Comparison of ENCODE assay signal across 20 mouse cellular contexts in genomic region chr8:91377275-91377674, GRCm38 (mm10).
A peak's percentile ranks its signal among the peaks of the same experiment; 100 is the strongest.
DNase-seq lines count a peak whose midpoint lies in the region; ATAC-seq lines count a peak whose summit lies in the region.
"Had no signal": no experiment of that assay in that cellular context is flagged by ENCODE, and none has a peak within 500 bp of the region (broad histone marks: within the 10 kb centered on the region; RNA-seq: fewer than 3 reads in every experiment).

No protein-coding gene starts in this region.

- 0 out of 2 replicates have a peak overlapping the region, but pooled peaks have one; percentile 3 for H3K27ac ChIP-seq in heart, embryonic 13.5 days (replicated peaks)
- H3K27ac ChIP-seq in midbrain, embryonic 10.5 days (replicated peaks), result peak overlapping the region; percentile 52; the same call in 1 of the 2 replicates
- H3K27ac ChIP-seq in midbrain, embryonic 16.5 days (ENCODE audit: low read length), result no peak overlapping the region
- no peak overlapping the region for H3K27ac ChIP-seq in liver, embryonic 12.5 days
- H3K27ac ChIP-seq: hindbrain, postnatal 0 days; intestine, embryonic 15.5 days; layer of hippocampus, adult 2 months; midbrain, embryonic 12.5 days had no signal

- no peak for DNase-seq in heart, postnatal 14 days
- no peak for DNase-seq in midbrain, embryonic 10.5 days (ENCODE audit: low spot score)
- no peak for DNase-seq in left cerebral cortex, postnatal 4 days
- no peak for DNase-seq in left cerebral cortex, adult 11 months (ENCODE audit: low spot score)
- DNase-seq: adrenal gland, adult 8-10 months; B cell, adult 2 months; kidney, adult 2 months; kidney, postnatal 36 days; thymus, postnatal 4 days had no signal

- intact Hi-C loops in heart, postnatal 14 days (cut with DNase I), result loop anchor here (5.0 kb wide), 1 partner anchor 980 kb away; the partner anchor contains the start of gene Irx5
- intact Hi-C loops in left cerebral cortex, postnatal 4 days (cut with DNase I), result loop anchor here (5.0 to 10.0 kb wide), 2 partner anchors 428 to 980 kb away; partner anchors contain the start of genes Irx3 and Irx5

- H3K9me3 ChIP-seq in heart, embryonic 13.5 days, result no peaks in the 10 kb centered on the region
- H3K9me3 ChIP-seq in midbrain, embryonic 10.5 days (replicated peaks), result no peaks in the 10 kb centered on the region
- no peaks in the 10 kb centered on the region for H3K9me3 ChIP-seq in midbrain, embryonic 16.5 days (replicated peaks; ENCODE audit: control insufficient read depth, low read length, poor library complexity, severe bottlenecking)
- no peaks in the 10 kb centered on the region for H3K9me3 ChIP-seq in liver, embryonic 12.5 days (replicated peaks)
- H3K9me3 ChIP-seq: embryonic facial prominence, embryonic 12.5 days; forebrain, embryonic 10.5 days; heart, embryonic 15.5 days; intestine, embryonic 15.5 days; midbrain, embryonic 12.5 days had no signal

- ATAC-seq in heart, embryonic 13.5 days (ENCODE audit: extremely low read depth, insufficient number of reproducible peaks, low FRiP score, low TSS enrichment), result no peak
- ATAC-seq in midbrain, embryonic 16.5 days, result no peak
- no peak for ATAC-seq in liver, embryonic 12.5 days
- ATAC-seq: forebrain, embryonic 16.5 days; hindbrain, postnatal 0 days; intestine, embryonic 15.5 days had no signal

- 72% methylated on average over 6 of the region's 6 CpGs for WGBS in heart, embryonic 13.5 days
- WGBS in midbrain, embryonic 10.5 days, result 35% methylated on average over 6 of the region's 6 CpGs
- 48% methylated on average over 6 of the region's 6 CpGs for WGBS in midbrain, embryonic 16.5 days
- 42% methylated on average over 6 of the region's 6 CpGs for WGBS in liver, embryonic 12.5 days (ENCODE audit: insufficient replicate concordance)

- no peaks in the 10 kb centered on the region for H3K36me3 ChIP-seq in heart, embryonic 13.5 days
- H3K36me3 ChIP-seq in midbrain, embryonic 10.5 days, result no peaks in the 10 kb centered on the region
- H3K36me3 ChIP-seq in midbrain, embryonic 16.5 days (ENCODE audit: control insufficient read depth, insufficient read depth, low read length), result no peaks in the 10 kb centered on the region
- H3K36me3 ChIP-seq in liver, embryonic 12.5 days, result no peaks in the 10 kb centered on the region
- H3K36me3 ChIP-seq: embryonic facial prominence, embryonic 12.5 days; forebrain, embryonic 10.5 days; heart, embryonic 15.5 days; intestine, embryonic 15.5 days; midbrain, embryonic 12.5 days had no signal

- H3K9ac ChIP-seq in heart, embryonic 13.5 days, result peak overlapping the region; percentile 33; the same call in 1 of the 2 replicates
- H3K9ac ChIP-seq in midbrain, embryonic 16.5 days (ENCODE audit: low read depth, low read length), result no peak overlapping the region
- H3K9ac ChIP-seq in liver, embryonic 12.5 days, result no peak overlapping the region
- H3K9ac ChIP-seq: embryonic facial prominence, embryonic 12.5 days; heart, embryonic 15.5 days; intestine, embryonic 15.5 days; midbrain, embryonic 12.5 days had no signal

- H3K27me3 ChIP-seq in heart, embryonic 13.5 days (replicated peaks), result no peaks in the 10 kb centered on the region
- H3K27me3 ChIP-seq in midbrain, embryonic 10.5 days (ENCODE audit: low read depth, poor library complexity, severe bottlenecking), result peaks cover 34% of the 10 kb centered on the region; the same call in 1 of the 2 replicates
- H3K27me3 ChIP-seq in midbrain, embryonic 16.5 days (ENCODE audit: control insufficient read depth, insufficient read depth, low read depth, low read length), result no peaks in the 10 kb centered on the region
- no peaks in the 10 kb centered on the region for H3K27me3 ChIP-seq in liver, embryonic 12.5 days (replicated peaks)
- H3K27me3 ChIP-seq: embryonic facial prominence, embryonic 12.5 days; heart, embryonic 15.5 days; intestine, embryonic 15.5 days had no signal

- peaks cover 93% of the 10 kb centered on the region for H3K4me1 ChIP-seq in heart, embryonic 13.5 days
- H3K4me1 ChIP-seq in midbrain, embryonic 10.5 days, result peaks cover 97% of the 10 kb centered on the region
- peaks cover 27% of the 10 kb centered on the region for H3K4me1 ChIP-seq in midbrain, embryonic 16.5 days (ENCODE audit: control insufficient read depth, insufficient read depth, low read length)
- peaks cover 73% of the 10 kb centered on the region for H3K4me1 ChIP-seq in liver, embryonic 12.5 days

- no peak overlapping the region for H3K4me3 ChIP-seq in heart, embryonic 13.5 days
- H3K4me3 ChIP-seq in midbrain, embryonic 10.5 days, result no peak overlapping the region
- no peak overlapping the region for H3K4me3 ChIP-seq in midbrain, embryonic 16.5 days (ENCODE audit: low read depth, low read length)
- no peak overlapping the region for H3K4me3 ChIP-seq in liver, embryonic 12.5 days
- H3K4me3 ChIP-seq: embryonic facial prominence, embryonic 12.5 days; forebrain, embryonic 10.5 days; heart, embryonic 15.5 days; intestine, embryonic 15.5 days; layer of hippocampus, adult 2 months; midbrain, embryonic 12.5 days had no signal

- no peak overlapping the region for H3K4me2 ChIP-seq in heart, embryonic 13.5 days
- H3K4me2 ChIP-seq in midbrain, embryonic 16.5 days (ENCODE audit: low read length), result no peak overlapping the region
- H3K4me2 ChIP-seq in liver, embryonic 12.5 days, result peak overlapping the region; percentile 39; the same call in 1 of the 2 replicates
- H3K4me2 ChIP-seq: embryonic facial prominence, embryonic 12.5 days; intestine, embryonic 15.5 days; midbrain, embryonic 12.5 days had no signal

Comparison
In these comparisons a context has a peak if more than half of its experiments do, and no peak if none do; other contexts are left out.
1. H3K27ac ChIP-seq: peak in heart, embryonic 13.5 days (single experiment) and midbrain, embryonic 10.5 days (single experiment); none in midbrain, embryonic 16.5 days (single experiment) and liver, embryonic 12.5 days (single experiment).